In the genomic region with DNA sequence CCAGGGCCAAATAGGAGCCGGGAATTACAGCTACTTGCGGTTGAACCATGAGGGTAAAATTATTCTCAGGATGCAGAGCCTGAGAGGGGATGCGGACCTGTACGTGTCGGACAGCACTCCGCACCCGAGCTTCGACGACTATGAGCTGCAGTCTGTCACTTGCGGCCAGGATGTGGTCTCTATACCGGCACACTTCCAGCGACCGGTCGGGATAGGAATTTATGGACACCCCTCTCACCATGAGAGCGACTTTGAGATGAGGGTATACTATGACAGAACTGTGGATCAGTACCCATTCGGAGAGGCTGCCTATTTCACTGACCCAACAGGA, we compare ENCODE assay signal across 8 mouse cellular contexts. TPM values are rescaled to one million over a fixed set of nuclear protein-coding genes. Genes with fewer than 3 reads are reported as not detected.
DNase-seq lines count a peak whose midpoint lies in the region; ATAC-seq lines count a peak whose summit lies in the region.

No protein-coding gene starts in this region.

- no peak for DNase-seq in kidney, postnatal 14 days
- DNase-seq in NIH3T3 (ENCODE audit: low read depth): peak; percentile 30
- peak; percentile 16 for DNase-seq in mesoderm, embryonic 11.5 days (ENCODE audit: low read depth, low spot score)
- DNase-seq in cerebellum, adult 18-20 months: no peak
- DNase-seq in left cerebral cortex, adult 11 months (ENCODE audit: low spot score): no peak
- DNase-seq in urinary bladder, postnatal 4 days (ENCODE audit: low spot score in 2 of 2): no peak

- H3K4me2 ChIP-seq in kidney, embryonic 15.5 days: peak overlapping the region; percentile 80
- H3K4me2 ChIP-seq in hindbrain, embryonic 12.5 days (replicated peaks): peak overlapping the region; percentile 84

- peak overlapping the region; percentile 69 for H3K27ac ChIP-seq in kidney, embryonic 15.5 days
- no peak overlapping the region for H3K27ac ChIP-seq in hindbrain, embryonic 12.5 days

- H3K9ac ChIP-seq in kidney, embryonic 15.5 days: peak overlapping the region; percentile 80
- H3K9ac ChIP-seq in hindbrain, embryonic 12.5 days: peak overlapping the region; percentile 84

- 14% methylated on average over 16 of the region's 16 CpGs for WGBS in kidney, embryonic 15.5 days
- 19% methylated on average over 16 of the region's 16 CpGs for WGBS in hindbrain, embryonic 12.5 days

- H3K4me1 ChIP-seq in kidney, embryonic 15.5 days: peaks cover 24% of the 10 kb centered on the region
- H3K4me1 ChIP-seq in hindbrain, embryonic 12.5 days: peaks cover 17% of the 10 kb centered on the region

- no peaks in the 10 kb centered on the region for H3K9me3 ChIP-seq in kidney, embryonic 15.5 days (replicated peaks)
- H3K9me3 ChIP-seq in hindbrain, embryonic 12.5 days (replicated peaks): no peaks in the 10 kb centered on the region

- H3K4me3 ChIP-seq in kidney, embryonic 15.5 days (replicated peaks): peak overlapping the region; percentile 70
- peak overlapping the region; percentile 78 for H3K4me3 ChIP-seq in hindbrain, embryonic 12.5 days

- peaks cover 30% of the 10 kb centered on the region for H3K36me3 ChIP-seq in kidney, embryonic 15.5 days
- H3K36me3 ChIP-seq in hindbrain, embryonic 12.5 days: peaks cover 15% of the 10 kb centered on the region

- no peaks in the 10 kb centered on the region for H3K27me3 ChIP-seq in kidney, embryonic 15.5 days
- H3K27me3 ChIP-seq in hindbrain, embryonic 12.5 days: no peaks in the 10 kb centered on the region

- no peak for ATAC-seq in kidney, embryonic 15.5 days (replicated peaks; ENCODE audit: low FRiP score)
- no peak; the same call in 1 of the 2 replicates for ATAC-seq in hindbrain, embryonic 12.5 days (ENCODE audit: low FRiP score)

RNA-seq across cellular contexts. Expression of a gene that starts 0.7 kb away (rescaled TPM):
- polyA plus RNA-seq in kidney, embryonic 15.5 days (2015; fragmentation: Nextera tagmentation; extraction: Ambion mirVana): 34.4 and 34.7 TPM in 2 replicates
- polyA plus RNA-seq in hindbrain, embryonic 12.5 days (2016; fragmentation: Nextera tagmentation; extraction: Ambion mirVana): 37.5 and 39.5 TPM in 2 replicates

RNA-seq across cellular contexts. Expression of a gene that starts 0.7 kb away (rescaled TPM):
- 6.8 and 7.4 TPM in 2 replicates for polyA plus RNA-seq in kidney, embryonic 15.5 days (2015; fragmentation: Nextera tagmentation; extraction: Ambion mirVana)
- polyA plus RNA-seq in hindbrain, embryonic 12.5 days (2016; fragmentation: Nextera tagmentation; extraction: Ambion mirVana): 7.0 and 8.5 TPM in 2 replicates

RNA-seq across cellular contexts. Expression of a gene that starts 17.4 kb away (rescaled TPM):
- 26.0 and 26.9 TPM in 2 replicates for polyA plus RNA-seq in kidney, embryonic 15.5 days (2015; fragmentation: Nextera tagmentation; extraction: Ambion mirVana)
- polyA plus RNA-seq in hindbrain, embryonic 12.5 days (2016; fragmentation: Nextera tagmentation; extraction: Ambion mirVana): 22.2 and 24.9 TPM in 2 replicates

RNA-seq across cellular contexts. Expression of a gene that starts 34.6 kb away (rescaled TPM):
- polyA plus RNA-seq in kidney, embryonic 15.5 days (2015; fragmentation: Nextera tagmentation; extraction: Ambion mirVana): 8.3 and 9.1 TPM in 2 replicates
- 10.3 and 12.2 TPM in 2 replicates for polyA plus RNA-seq in hindbrain, embryonic 12.5 days (2016; fragmentation: Nextera tagmentation; extraction: Ambion mirVana)

RNA-seq across cellular contexts. Expression of a gene that starts 34.9 kb away (rescaled TPM):
- polyA plus RNA-seq in kidney, embryonic 15.5 days (2015; fragmentation: Nextera tagmentation; extraction: Ambion mirVana): 0.69 TPM in 1 of 2 replicates, not detected in the other
- 1.1 TPM in 1 of 2 replicates, not detected in the other for polyA plus RNA-seq in hindbrain, embryonic 12.5 days (2016; fragmentation: Nextera tagmentation; extraction: Ambion mirVana)

Comparison
In these comparisons a context has a peak if more than half of its experiments do, and no peak if none do; other contexts are left out.
1. DNase-seq: peak in NIH3T3 (single experiment) and mesoderm, embryonic 11.5 days (single experiment); none in kidney, postnatal 14 days (single experiment), cerebellum, adult 18-20 months (0 of 2), left cerebral cortex, adult 11 months (single experiment) and urinary bladder, postnatal 4 days (0 of 2).